Comparison of ENCODE assay signal across 22 mouse cellular contexts in the genomic region with DNA sequence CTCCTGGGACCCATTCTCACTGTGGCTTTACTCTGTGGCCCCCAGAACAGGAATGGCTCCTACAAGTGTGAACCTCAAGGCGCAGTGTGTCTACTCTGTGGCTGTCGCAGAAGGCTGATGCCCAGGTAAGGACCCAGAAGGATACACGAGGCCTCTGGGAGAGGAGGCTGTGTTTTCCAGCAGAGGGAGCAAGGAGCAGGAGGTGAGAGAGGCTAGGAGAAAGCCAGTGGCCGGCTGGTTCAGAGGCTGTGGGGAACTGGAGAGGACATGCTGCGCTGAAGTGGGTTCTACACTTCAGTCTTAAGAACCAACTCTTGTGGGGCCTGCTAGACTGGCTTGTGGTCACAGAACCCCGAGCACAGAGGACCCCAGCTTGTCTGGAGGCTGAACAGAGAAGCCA. TPM values are rescaled to one million over a fixed set of nuclear protein-coding genes. Genes with fewer than 3 reads are reported as not detected.
A peak's percentile ranks its signal among the peaks of the same experiment; 100 is the strongest.
DNase-seq lines count a peak whose midpoint lies in the region; ATAC-seq and TF ChIP-seq lines count a peak whose summit lies in the region.
"Had no signal": no experiment of that assay in that cellular context is flagged by ENCODE, and none has a peak within 500 bp of the region (broad histone marks: within the 10 kb centered on the region; RNA-seq: fewer than 3 reads in every experiment).

No protein-coding gene starts in this region.

- no peak for TF ChIP-seq EP300 in heart, postnatal 0 days (IDR thresholded peaks at IDR 0.05; ENCODE audit: low read depth)
- no peak for TF ChIP-seq EP300 in liver, postnatal 0 days (IDR thresholded peaks at IDR 0.05; ENCODE audit: low read depth)

- H3K9me3 ChIP-seq in heart, postnatal 0 days (replicated peaks; ENCODE audit: control insufficient read depth, low read length), result no peaks in the 10 kb centered on the region
- H3K9me3 ChIP-seq in liver, postnatal 0 days (ENCODE audit: low read length), result no peaks in the 10 kb centered on the region
- no peaks in the 10 kb centered on the region for H3K9me3 ChIP-seq in midbrain, embryonic 11.5 days (ENCODE audit: control insufficient read depth, low read length)
- H3K9me3 ChIP-seq in midbrain, embryonic 15.5 days, result no peaks in the 10 kb centered on the region
- H3K9me3 ChIP-seq in forebrain, embryonic 12.5 days, result no peaks in the 10 kb centered on the region
- H3K9me3 ChIP-seq: forebrain, embryonic 10.5 days; heart, embryonic 15.5 days; hindbrain, embryonic 10.5 days; liver, embryonic 13.5 days; midbrain, embryonic 13.5 days; neural tube, embryonic 12.5 days had no signal

- no peak for DNase-seq in heart, postnatal 0 days (ENCODE audit: low spot score)
- DNase-seq in heart, postnatal 4 days, result no peak
- DNase-seq in liver, postnatal 0 days, result no peak
- no peak for DNase-seq in liver
- DNase-seq in midbrain, embryonic 11.5 days (ENCODE audit: low spot score, missing footprints), result peak; percentile 81
- DNase-seq in cerebellum, adult 9-10 months, result no peak
- DNase-seq: adrenal gland, postnatal 25 days; cerebellum, adult 9-11 months; forebrain, postnatal 0 days; gastrocnemius, adult 2 months; left cerebral cortex, postnatal 4 days; liver, embryonic 13.5 days; right cerebral cortex, postnatal 14 days had no signal

- no peak overlapping the region for H3K9ac ChIP-seq in heart, postnatal 0 days (replicated peaks; ENCODE audit: low read depth, low read length)
- H3K9ac ChIP-seq in liver, postnatal 0 days (replicated peaks), result no peak overlapping the region
- H3K9ac ChIP-seq in midbrain, embryonic 11.5 days (ENCODE audit: low read length), result no peak overlapping the region
- no peak overlapping the region for H3K9ac ChIP-seq in midbrain, embryonic 15.5 days
- H3K9ac ChIP-seq in forebrain, embryonic 12.5 days, result no peak overlapping the region
- H3K9ac ChIP-seq: forebrain, postnatal 0 days; heart, embryonic 15.5 days; liver, embryonic 13.5 days; midbrain, embryonic 13.5 days; neural tube, embryonic 12.5 days had no signal

- no peaks in the 10 kb centered on the region for H3K4me1 ChIP-seq in heart, postnatal 0 days (ENCODE audit: control insufficient read depth, insufficient read depth)
- H3K4me1 ChIP-seq in liver, postnatal 0 days (ENCODE audit: insufficient read depth), result peaks cover 13% of the 10 kb centered on the region
- H3K4me1 ChIP-seq in midbrain, embryonic 11.5 days (ENCODE audit: control insufficient read depth, insufficient read depth, low read length), result no peaks in the 10 kb centered on the region
- no peaks in the 10 kb centered on the region for H3K4me1 ChIP-seq in midbrain, embryonic 15.5 days
- no peaks in the 10 kb centered on the region for H3K4me1 ChIP-seq in forebrain, embryonic 12.5 days
- H3K4me1 ChIP-seq: midbrain, embryonic 13.5 days; neural tube, embryonic 12.5 days had no signal

- H3K4me2 ChIP-seq in heart, postnatal 0 days (ENCODE audit: low read depth, low read length), result no peak overlapping the region
- no peak overlapping the region for H3K4me2 ChIP-seq in liver, postnatal 0 days (ENCODE audit: low read depth, low read length)
- no peak overlapping the region for H3K4me2 ChIP-seq in midbrain, embryonic 11.5 days
- H3K4me2 ChIP-seq in midbrain, embryonic 15.5 days, result no peak overlapping the region
- H3K4me2 ChIP-seq in forebrain, embryonic 12.5 days, result no peak overlapping the region
- H3K4me2 ChIP-seq: heart, embryonic 15.5 days; liver, embryonic 13.5 days; midbrain, embryonic 13.5 days; neural tube, embryonic 12.5 days had no signal

- ATAC-seq in heart, postnatal 0 days (ENCODE audit: insufficient read depth, low read depth), result no peak
- no peak for ATAC-seq in liver, postnatal 0 days
- ATAC-seq in midbrain, embryonic 11.5 days (ENCODE audit: low FRiP score), result no peak
- no peak for ATAC-seq in midbrain, embryonic 15.5 days (replicated peaks)
- no peak for ATAC-seq in forebrain, embryonic 12.5 days (ENCODE audit: low FRiP score)
- ATAC-seq: forebrain, postnatal 0 days; hindbrain, embryonic 16.5 days; intestine, embryonic 16.5 days; midbrain, embryonic 13.5 days had no signal

- H3K4me3 ChIP-seq in heart, postnatal 0 days (ENCODE audit: low read depth, low read length), result no peak overlapping the region
- no peak overlapping the region for H3K4me3 ChIP-seq in liver, postnatal 0 days (ENCODE audit: low read depth, low read length)
- H3K4me3 ChIP-seq in midbrain, embryonic 11.5 days (ENCODE audit: low read depth, low read length), result no peak overlapping the region
- no peak overlapping the region for H3K4me3 ChIP-seq in midbrain, embryonic 15.5 days
- H3K4me3 ChIP-seq in forebrain, embryonic 12.5 days (replicated peaks), result no peak overlapping the region
- H3K4me3 ChIP-seq: forebrain, embryonic 10.5 days; gastrocnemius, adult 2 months; heart, embryonic 15.5 days; hindbrain, embryonic 10.5 days; liver, embryonic 13.5 days; midbrain, embryonic 13.5 days; neural tube, embryonic 12.5 days had no signal

- TF ChIP-seq CTCF in heart, postnatal 0 days (IDR thresholded peaks at IDR 0.05; ENCODE audit: low read depth), result peak; percentile 24
- peak; percentile 39 for TF ChIP-seq CTCF in liver, postnatal 0 days (IDR thresholded peaks at IDR 0.05; ENCODE audit: low read depth)

- no peaks in the 10 kb centered on the region for H3K36me3 ChIP-seq in heart, postnatal 0 days (replicated peaks; ENCODE audit: control insufficient read depth, insufficient read depth, low read length)
- H3K36me3 ChIP-seq in liver, postnatal 0 days (replicated peaks; ENCODE audit: insufficient read depth, low read length), result no peaks in the 10 kb centered on the region
- H3K36me3 ChIP-seq in midbrain, embryonic 11.5 days (ENCODE audit: control insufficient read depth, insufficient read depth, low read length), result no peaks in the 10 kb centered on the region
- no peaks in the 10 kb centered on the region for H3K36me3 ChIP-seq in midbrain, embryonic 15.5 days (replicated peaks)
- no peaks in the 10 kb centered on the region for H3K36me3 ChIP-seq in forebrain, embryonic 12.5 days (replicated peaks)
- H3K36me3 ChIP-seq: forebrain, embryonic 10.5 days; heart, embryonic 15.5 days; hindbrain, embryonic 10.5 days; liver, embryonic 13.5 days; midbrain, embryonic 13.5 days; neural tube, embryonic 12.5 days had no signal

- H3K27me3 ChIP-seq in heart, postnatal 0 days (ENCODE audit: control insufficient read depth, insufficient read depth, low read length), result no peaks in the 10 kb centered on the region
- no peaks in the 10 kb centered on the region for H3K27me3 ChIP-seq in liver, postnatal 0 days (ENCODE audit: insufficient read depth, low read length)
- H3K27me3 ChIP-seq in midbrain, embryonic 11.5 days (ENCODE audit: control insufficient read depth, insufficient read depth, low read length), result no peaks in the 10 kb centered on the region
- no peaks in the 10 kb centered on the region for H3K27me3 ChIP-seq in midbrain, embryonic 15.5 days (replicated peaks)
- H3K27me3 ChIP-seq in forebrain, embryonic 12.5 days, result no peaks in the 10 kb centered on the region
- H3K27me3 ChIP-seq: heart, embryonic 15.5 days; liver, embryonic 13.5 days; midbrain, embryonic 13.5 days had no signal

- WGBS in heart, postnatal 0 days, result 64% methylated on average over 6 of the region's 6 CpGs
- 55% methylated on average over 6 of the region's 6 CpGs for WGBS in liver, postnatal 0 days (ENCODE audit: insufficient replicate concordance)
- 63% methylated on average over 6 of the region's 6 CpGs for WGBS in midbrain, embryonic 11.5 days
- 69% methylated on average over 6 of the region's 6 CpGs for WGBS in midbrain, embryonic 15.5 days
- 59% methylated on average over 6 of the region's 6 CpGs for WGBS in forebrain, embryonic 12.5 days

- H3K27ac ChIP-seq in heart, postnatal 0 days (ENCODE audit: low read depth), result no peak overlapping the region
- H3K27ac ChIP-seq in liver, postnatal 0 days (ENCODE audit: low read depth), result no peak overlapping the region
- H3K27ac ChIP-seq in midbrain, embryonic 11.5 days (ENCODE audit: low read depth, low read length), result no peak overlapping the region
- no peak overlapping the region for H3K27ac ChIP-seq in midbrain, embryonic 15.5 days
- H3K27ac ChIP-seq in forebrain, embryonic 12.5 days, result no peak overlapping the region
- H3K27ac ChIP-seq: forebrain, embryonic 10.5 days; gastrocnemius, adult 2 months; heart, embryonic 15.5 days; hindbrain, embryonic 10.5 days; liver, embryonic 13.5 days; midbrain, embryonic 13.5 days; neural tube, embryonic 12.5 days had no signal

RNA-seq across cellular contexts. Expression of gene Laptm4a, which starts 42.1 kb away (rescaled TPM):
- 365 and 397 TPM in 2 replicates for total RNA-seq in heart, postnatal 0 days (2014; rRNA removed; ENCODE audit: low replicate concordance)
- polyA plus RNA-seq in heart, postnatal 0 days (2015; fragmentation: Nextera tagmentation; extraction: Ambion mirVana), result 356 and 358 TPM in 2 replicates
- 100 to 1,000 TPM; 358 to 362 TPM for total RNA-seq in heart, postnatal 4 days (2021)
- polyA plus RNA-seq in liver, postnatal 0 days (2015; fragmentation: Nextera tagmentation; extraction: Ambion mirVana), result 125 and 128 TPM in 2 replicates
- polyA plus RNA-seq in midbrain, embryonic 11.5 days (2014; fragmentation: Nextera tagmentation; extraction: Ambion mirVana), result 171 and 173 TPM in 2 replicates
- polyA plus RNA-seq in midbrain, embryonic 15.5 days (2015; fragmentation: Nextera tagmentation; extraction: Ambion mirVana), result 171 and 181 TPM in 2 replicates
- polyA plus RNA-seq in forebrain, embryonic 12.5 days (2016; fragmentation: Nextera tagmentation; extraction: Ambion mirVana), result 212 and 215 TPM in 2 replicates
